Mouse (Mus musculus): ENCODE data around the gene Scyl1. TPM values are rescaled to one million over a fixed set of nuclear protein-coding genes. Genes with fewer than 3 reads are reported as not detected.

Scyl1 gene
- polyA plus RNA-seq (2012): 78.1 and 93.1 TPM in 2 replicates

GRCm38 (mm10) chr19:5770925-5771860, at the start of gene Scyl1:
Scyl1 (minus strand) TSS chr19:5771419.

GRCm38 (mm10) chr19:5740320-5741317, 30.6 kb downstream of the Scyl1 start, which contains the start of gene Ltbp3:
Ltbp3 (plus strand) TSS chr19:5740904.

GRCm38 (mm10) chr19:5729444-5729815, 41.8 kb downstream of the Scyl1 start, which contains the start of gene Fam89b:
Fam89b (minus strand) TSS chr19:5729653.

GRCm38 (mm10) chr19:5725767-5726515, 45.3 kb downstream of the Scyl1 start, which contains the start of gene Ehbp1l1:
Ehbp1l1 (minus strand) TSS chr19:5726317.

Other genes starting within 250 kb of the Scyl1 start
- 0.15 and 0.43 TPM in 2 replicates for gene Ovol1, start 210.8 kb downstream of the Scyl1 start, polyA plus RNA-seq (2012)
- 13.8 and 24.3 TPM in 2 replicates for gene Ap5b1, start 203.4 kb downstream of the Scyl1 start, polyA plus RNA-seq (2012)
- 428 and 481 TPM in 2 replicates for gene Rnaseh2c, start 169.5 kb downstream of the Scyl1 start, polyA plus RNA-seq (2012)
- gene Kat5, start 161.2 kb downstream of the Scyl1 start, polyA plus RNA-seq (2012): 72.7 and 88.5 TPM in 2 replicates
- gene Rela, start 133.9 kb downstream of the Scyl1 start, polyA plus RNA-seq (2012): 186 and 217 TPM in 2 replicates
- 234 and 255 TPM in 2 replicates for gene Sipa1, start 107.7 kb downstream of the Scyl1 start, polyA plus RNA-seq (2012)
- 229 and 246 TPM in 2 replicates for gene Map3k11, start 82.7 kb downstream of the Scyl1 start, polyA plus RNA-seq (2012)
- gene Pcnx3, start 82.5 kb downstream of the Scyl1 start, polyA plus RNA-seq (2012): 233 and 270 TPM in 2 replicates
- gene Kcnk7, start 67.1 kb downstream of the Scyl1 start, polyA plus RNA-seq (2012): 0.37 and 0.54 TPM in 2 replicates
- 87.7 and 93.6 TPM in 2 replicates for gene Ehbp1l1, start 45.1 kb downstream of the Scyl1 start, polyA plus RNA-seq (2012)
- gene Fam89b, start 41.8 kb downstream of the Scyl1 start, polyA plus RNA-seq (2012): 138 and 143 TPM in 2 replicates
- gene Ltbp3, start 30.5 kb downstream of the Scyl1 start, polyA plus RNA-seq (2012): 47.2 and 67.1 TPM in 2 replicates
- gene Frmd8, start 103.9 kb upstream of the Scyl1 start, polyA plus RNA-seq (2012): 27.8 and 28.3 TPM in 2 replicates
- gene Slc25a45, start 106.4 kb upstream of the Scyl1 start, polyA plus RNA-seq (2012): 8.4 and 9.5 TPM in 2 replicates
- gene Tigd3, start 122.7 kb upstream of the Scyl1 start, polyA plus RNA-seq (2012): 0.84 and 1.3 TPM in 2 replicates
- 48.2 and 61.9 TPM in 2 replicates for gene Dpf2, start 141.6 kb upstream of the Scyl1 start, polyA plus RNA-seq (2012)
- 0.10 and 0.20 TPM in 2 replicates for gene Cdc42ep2, start 153.4 kb upstream of the Scyl1 start, polyA plus RNA-seq (2012)
- 41.2 and 48.3 TPM in 2 replicates for gene Pola2, start 192.8 kb upstream of the Scyl1 start, polyA plus RNA-seq (2012)
- gene Slc22a20, start 214.7 kb upstream of the Scyl1 start, polyA plus RNA-seq (2012): not detected in 2 replicates
- 105 and 106 TPM in 2 replicates for gene Capn1, start 244.5 kb upstream of the Scyl1 start, polyA plus RNA-seq (2012)